Mouse (Mus musculus): ENCODE measurements around the gene Pwwp2b. TPM values are rescaled to one million over a fixed set of nuclear protein-coding genes. Genes with fewer than 3 reads are reported as not detected.
A peak's percentile ranks its signal among the peaks of the same experiment; 100 is the strongest.

The Pwwp2b gene
- polyA plus RNA-seq, 1 experiment from 2014 or later, result 6.9 TPM

GRCm38 (mm10) chr7:139213751-139214150 is 34.5 kb upstream of the Pwwp2b start:
- 0 out of 4 replicates have a peak overlapping the region, but pooled peaks of 1 of the 2 experiments have one; percentile 15 for H3K27ac ChIP-seq (replicated peaks in 1 of 2; ENCODE audit: control insufficient read depth in 1 of 2, insufficient read depth in 1 of 2, low read depth in 2 of 2, low read length in 2 of 2)
- peak overlapping the region; percentile 66 for H3K9ac ChIP-seq (ENCODE audit: low read length)
- no peak for ATAC-seq (ENCODE audit: insufficient number of reproducible peaks, insufficient read depth, low FRiP score, low read depth)
- no peaks in the 10 kb centered on the region for H3K27me3 ChIP-seq (ENCODE audit: control insufficient read depth, insufficient read depth, low read length)
- no peaks in the 10 kb centered on the region for H3K9me3 ChIP-seq (ENCODE audit: control insufficient read depth, low read length)
- H3K4me3 ChIP-seq (ENCODE audit: control insufficient read depth in 1 of 2, insufficient read depth in 1 of 2, low read depth in 1 of 2, low read length in 2 of 2), result peak overlapping the region in 1 of 2 experiments; percentile 54; a peak in 2 of 4 replicates
- 77% methylated on average over 3 of the region's 3 CpGs for WGBS
- H3K4me1 ChIP-seq (ENCODE audit: control insufficient read depth in 2 of 2, insufficient read depth in 2 of 2, low read length in 2 of 2), result peaks cover 5 to 18% of the 10 kb centered on the region in 2 experiments
- peak overlapping the region; percentile 70 for H3K4me2 ChIP-seq (ENCODE audit: low read length)
- H3K36me3 ChIP-seq (ENCODE audit: control insufficient read depth, insufficient read depth, low read length), result no peaks in the 10 kb centered on the region

GRCm38 (mm10) chr7:139214160-139214559 is 34.1 kb upstream of the Pwwp2b start:
- Histone ChIP-seq H3K27me3 (ENCODE audit: control insufficient read depth, insufficient read depth, low read length) (no peaks in the 10 kb centered on the region), H3K9ac (ENCODE audit: low read length) (no peak overlapping the region), H3K36me3 (ENCODE audit: control insufficient read depth, insufficient read depth, low read length) (no peaks in the 10 kb centered on the region), H3K4me2 (ENCODE audit: low read length) (no peak overlapping the region), H3K4me3 (ENCODE audit: control insufficient read depth in 1 of 2, insufficient read depth in 1 of 2, low read depth in 1 of 2, low read length in 2 of 2) (no peak overlapping the region), H3K27ac (replicated peaks in 1 of 2; ENCODE audit: control insufficient read depth in 1 of 2, insufficient read depth in 1 of 2, low read depth in 2 of 2, low read length in 2 of 2) (no peak overlapping the region), H3K4me1 (ENCODE audit: control insufficient read depth in 2 of 2, insufficient read depth in 2 of 2, low read length in 2 of 2) (peaks cover 8 to 22% of the 10 kb centered on the region in 2 experiments), H3K9me3 (ENCODE audit: control insufficient read depth, low read length) (no peaks in the 10 kb centered on the region)
- ATAC-seq (ENCODE audit: insufficient number of reproducible peaks, insufficient read depth, low FRiP score, low read depth), result no peak
- 66% methylated on average over 3 of the region's 3 CpGs for WGBS

- Histone ChIP-seq H3K9me3 (ENCODE audit: control insufficient read depth, low read length) (no peaks in the 10 kb centered on the region), H3K27ac (replicated peaks in 1 of 2; ENCODE audit: control insufficient read depth in 1 of 2, insufficient read depth in 1 of 2, low read depth in 2 of 2, low read length in 2 of 2) (no peak overlapping the region), H3K4me1 (ENCODE audit: control insufficient read depth in 2 of 2, insufficient read depth in 2 of 2, low read length in 2 of 2) (peaks cover 11 to 24% of the 10 kb centered on the region in 2 experiments), H3K4me3 (ENCODE audit: control insufficient read depth in 1 of 2, insufficient read depth in 1 of 2, low read depth in 1 of 2, low read length in 2 of 2) (no peak overlapping the region), H3K4me2 (ENCODE audit: low read length) (no peak overlapping the region), H3K36me3 (ENCODE audit: control insufficient read depth, insufficient read depth, low read length) (no peaks in the 10 kb centered on the region), H3K27me3 (ENCODE audit: control insufficient read depth, insufficient read depth, low read length) (no peaks in the 10 kb centered on the region), H3K9ac (ENCODE audit: low read length) (no peak overlapping the region)
- ATAC-seq (ENCODE audit: insufficient number of reproducible peaks, insufficient read depth, low FRiP score, low read depth), result no peak
- WGBS, result 79% methylated on average over 14 of the region's 14 CpGs
Measured at GRCm38 (mm10) chr7:139214596-139215340, 33.5 kb upstream of the Pwwp2b start.

GRCm38 (mm10) chr7:139215516-139215915 is 32.8 kb upstream of the Pwwp2b start:
- Histone ChIP-seq H3K4me1 (ENCODE audit: control insufficient read depth in 2 of 2, insufficient read depth in 2 of 2, low read length in 2 of 2) (peaks cover 11 to 24% of the 10 kb centered on the region in 2 experiments), H3K9me3 (ENCODE audit: control insufficient read depth, low read length) (no peaks in the 10 kb centered on the region), H3K4me2 (ENCODE audit: low read length) (no peak overlapping the region), H3K4me3 (ENCODE audit: control insufficient read depth in 1 of 2, insufficient read depth in 1 of 2, low read depth in 1 of 2, low read length in 2 of 2) (no peak overlapping the region), H3K36me3 (ENCODE audit: control insufficient read depth, insufficient read depth, low read length) (no peaks in the 10 kb centered on the region), H3K27me3 (ENCODE audit: control insufficient read depth, insufficient read depth, low read length) (no peaks in the 10 kb centered on the region), H3K9ac (ENCODE audit: low read length) (no peak overlapping the region), H3K27ac (replicated peaks in 1 of 2; ENCODE audit: control insufficient read depth in 1 of 2, insufficient read depth in 1 of 2, low read depth in 2 of 2, low read length in 2 of 2) (no peak overlapping the region)
- 56% methylated on average over 1 of the region's 1 CpGs for WGBS
- ATAC-seq (ENCODE audit: insufficient number of reproducible peaks, insufficient read depth, low FRiP score, low read depth), result no peak

- Histone ChIP-seq H3K4me2 (ENCODE audit: low read length) (no peak overlapping the region), H3K36me3 (ENCODE audit: control insufficient read depth, insufficient read depth, low read length) (no peaks in the 10 kb centered on the region), H3K27me3 (ENCODE audit: control insufficient read depth, insufficient read depth, low read length) (no peaks in the 10 kb centered on the region), H3K4me1 (ENCODE audit: control insufficient read depth in 2 of 2, insufficient read depth in 2 of 2, low read length in 2 of 2) (peaks cover 11 to 24% of the 10 kb centered on the region in 2 experiments), H3K9ac (ENCODE audit: low read length) (no peak overlapping the region), H3K27ac (replicated peaks in 1 of 2; ENCODE audit: control insufficient read depth in 1 of 2, insufficient read depth in 1 of 2, low read depth in 2 of 2, low read length in 2 of 2) (no peak overlapping the region), H3K4me3 (ENCODE audit: control insufficient read depth in 1 of 2, insufficient read depth in 1 of 2, low read depth in 1 of 2, low read length in 2 of 2) (no peak overlapping the region), H3K9me3 (ENCODE audit: control insufficient read depth, low read length) (no peaks in the 10 kb centered on the region)
- ATAC-seq (ENCODE audit: insufficient number of reproducible peaks, insufficient read depth, low FRiP score, low read depth), result no peak
- 84% methylated on average over 7 of the region's 7 CpGs for WGBS
Measured at GRCm38 (mm10) chr7:139215946-139216345, 32.3 kb upstream of the Pwwp2b start.

GRCm38 (mm10) chr7:139216464-139216863 is 31.8 kb upstream of the Pwwp2b start:
- H3K27me3 ChIP-seq (ENCODE audit: control insufficient read depth, insufficient read depth, low read length), result no peaks in the 10 kb centered on the region
- H3K36me3 ChIP-seq (ENCODE audit: control insufficient read depth, insufficient read depth, low read length), result no peaks in the 10 kb centered on the region
- no peak overlapping the region for H3K4me3 ChIP-seq (ENCODE audit: control insufficient read depth in 1 of 2, insufficient read depth in 1 of 2, low read depth in 1 of 2, low read length in 2 of 2)
- WGBS, result 67% methylated on average over 9 of the region's 9 CpGs
- peak overlapping the region in 1 of 2 experiments; percentile 71; a peak in 2 of 4 replicates for H3K27ac ChIP-seq (replicated peaks in 1 of 2; ENCODE audit: control insufficient read depth in 1 of 2, insufficient read depth in 1 of 2, low read depth in 2 of 2, low read length in 2 of 2)
- no peak overlapping the region for H3K9ac ChIP-seq (ENCODE audit: low read length)
- ATAC-seq (ENCODE audit: insufficient number of reproducible peaks, insufficient read depth, low FRiP score, low read depth), result no peak
- H3K9me3 ChIP-seq (ENCODE audit: control insufficient read depth, low read length), result no peaks in the 10 kb centered on the region
- no peak overlapping the region for H3K4me2 ChIP-seq (ENCODE audit: low read length)
- peaks cover 11 to 24% of the 10 kb centered on the region in 2 experiments for H3K4me1 ChIP-seq (ENCODE audit: control insufficient read depth in 2 of 2, insufficient read depth in 2 of 2, low read length in 2 of 2)

GRCm38 (mm10) chr7:139217046-139217445 is 31.2 kb upstream of the Pwwp2b start:
- Histone ChIP-seq H3K36me3 (ENCODE audit: control insufficient read depth, insufficient read depth, low read length) (no peaks in the 10 kb centered on the region), H3K27ac (replicated peaks in 1 of 2; ENCODE audit: control insufficient read depth in 1 of 2, insufficient read depth in 1 of 2, low read depth in 2 of 2, low read length in 2 of 2) (peak overlapping the region in 1 of 2 experiments; percentile 71; a peak in 2 of 4 replicates), H3K4me1 (ENCODE audit: control insufficient read depth in 2 of 2, insufficient read depth in 2 of 2, low read length in 2 of 2) (peaks cover 11 to 24% of the 10 kb centered on the region in 2 experiments), H3K9me3 (ENCODE audit: control insufficient read depth, low read length) (no peaks in the 10 kb centered on the region), H3K27me3 (ENCODE audit: control insufficient read depth, insufficient read depth, low read length) (no peaks in the 10 kb centered on the region), H3K4me3 (ENCODE audit: control insufficient read depth in 1 of 2, insufficient read depth in 1 of 2, low read depth in 1 of 2, low read length in 2 of 2) (no peak overlapping the region), H3K9ac (ENCODE audit: low read length) (no peak overlapping the region), H3K4me2 (ENCODE audit: low read length) (no peak overlapping the region)
- WGBS, result 87% methylated on average over 7 of the region's 7 CpGs
- ATAC-seq (ENCODE audit: insufficient number of reproducible peaks, insufficient read depth, low FRiP score, low read depth), result no peak
